Mouse (Mus musculus): ENCODE data around the gene A930033H14Rik. TPM values are rescaled to one million over a fixed set of nuclear protein-coding genes. Genes with fewer than 3 reads are reported as not detected.

The A930033H14Rik gene
- total RNA-seq, 1 experiment from 2014 or later, result not detected

DNA sequence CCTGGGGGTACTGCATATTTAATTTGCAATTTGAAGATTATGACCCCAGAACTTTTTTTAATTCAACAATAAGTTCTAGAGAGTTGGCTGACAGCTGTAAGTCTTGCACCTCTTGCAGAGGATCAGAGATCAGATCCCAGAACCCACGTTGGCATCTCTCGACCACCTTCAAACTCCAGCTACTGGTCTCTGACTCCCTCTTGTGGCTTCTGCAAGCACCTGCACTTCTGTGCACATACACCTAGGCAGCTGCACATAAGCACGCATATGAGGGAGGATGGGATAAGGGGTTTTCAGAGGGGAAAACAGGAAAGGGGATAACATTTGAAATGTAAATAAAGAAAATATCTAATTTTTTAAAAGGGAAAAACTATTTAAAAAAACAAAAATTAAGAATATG, 4.2 kb downstream of the A930033H14Rik start:
- ATAC-seq (replicated peaks; ENCODE audit: insufficient number of reproducible peaks, low FRiP score, low TSS enrichment, poor library complexity, severe bottlenecking), result no peak

DNA sequence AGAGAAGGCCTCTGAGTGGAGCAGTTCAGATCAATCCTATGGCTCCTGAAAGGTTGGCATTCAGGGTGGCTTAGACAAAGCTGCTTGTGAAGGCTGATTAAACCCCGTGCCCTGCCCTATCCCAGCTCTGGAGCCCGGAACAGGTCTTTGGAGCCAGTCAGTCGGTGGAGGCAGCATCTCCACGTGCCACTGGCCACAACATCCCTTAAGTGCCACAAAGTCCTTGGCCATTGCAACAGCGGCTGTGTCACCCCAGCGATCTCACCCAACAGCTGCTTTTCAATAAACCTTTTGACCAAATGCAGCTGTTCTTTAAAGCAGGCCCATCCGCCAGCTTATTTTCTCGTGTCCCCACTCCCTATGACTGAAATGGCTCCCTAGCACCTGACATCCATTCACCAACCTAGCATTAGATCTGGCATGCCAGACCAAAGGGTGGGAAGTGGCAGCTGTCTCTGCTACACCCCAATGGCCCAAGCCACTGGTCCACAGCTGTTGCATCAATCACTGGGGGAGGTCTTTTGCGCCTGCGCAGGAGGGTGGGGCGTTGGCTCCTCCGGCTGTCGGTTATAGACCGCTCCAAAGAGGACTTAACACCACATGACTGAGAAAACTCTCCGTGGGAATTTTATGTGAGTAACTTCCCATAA, 4.8 kb downstream of the A930033H14Rik start:
- no peak for ATAC-seq (replicated peaks; ENCODE audit: insufficient number of reproducible peaks, low FRiP score, low TSS enrichment, poor library complexity, severe bottlenecking)

DNA sequence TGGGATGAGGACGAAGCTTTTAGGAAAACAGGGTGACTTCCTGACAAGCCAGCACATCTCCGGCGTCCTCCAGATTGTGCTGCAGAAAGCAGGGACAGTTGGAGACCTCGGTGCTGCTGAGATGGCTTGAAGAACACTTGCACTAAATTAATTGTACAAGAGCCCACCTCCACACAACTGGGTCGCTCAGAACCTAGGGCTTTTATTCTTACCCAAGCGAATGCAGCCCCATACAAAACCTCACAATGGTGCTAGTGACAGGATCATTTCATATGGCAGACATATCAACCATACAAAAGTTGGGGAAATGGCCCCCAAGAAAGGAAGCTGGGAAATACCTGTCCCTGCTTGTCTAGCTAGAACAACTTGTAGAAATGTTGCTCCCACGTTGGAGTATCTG, 5.4 kb downstream of the A930033H14Rik start:
- ATAC-seq (replicated peaks; ENCODE audit: insufficient number of reproducible peaks, low FRiP score, low TSS enrichment, poor library complexity, severe bottlenecking), result no peak

DNA sequence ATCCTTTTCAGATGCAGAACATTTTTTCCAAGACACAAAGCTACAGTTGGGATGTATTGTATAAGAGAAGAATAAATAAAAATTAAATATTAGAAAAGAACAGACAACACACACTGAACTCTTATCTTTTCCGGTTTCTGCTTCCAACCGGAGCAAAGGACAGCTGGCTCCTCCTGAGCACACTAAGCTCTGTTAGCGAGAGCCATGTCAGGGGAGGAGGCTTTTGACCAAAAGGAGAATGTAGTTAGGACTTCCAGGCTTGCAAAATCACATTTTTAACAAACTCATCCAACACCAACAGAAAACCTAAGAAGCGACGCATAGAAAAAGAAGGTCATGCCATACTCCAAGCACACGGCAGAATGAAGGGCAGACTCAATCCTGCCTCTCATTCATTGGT, 6.8 kb downstream of the A930033H14Rik start:
- ATAC-seq (replicated peaks; ENCODE audit: insufficient number of reproducible peaks, low FRiP score, low TSS enrichment, poor library complexity, severe bottlenecking), result no peak

DNA sequence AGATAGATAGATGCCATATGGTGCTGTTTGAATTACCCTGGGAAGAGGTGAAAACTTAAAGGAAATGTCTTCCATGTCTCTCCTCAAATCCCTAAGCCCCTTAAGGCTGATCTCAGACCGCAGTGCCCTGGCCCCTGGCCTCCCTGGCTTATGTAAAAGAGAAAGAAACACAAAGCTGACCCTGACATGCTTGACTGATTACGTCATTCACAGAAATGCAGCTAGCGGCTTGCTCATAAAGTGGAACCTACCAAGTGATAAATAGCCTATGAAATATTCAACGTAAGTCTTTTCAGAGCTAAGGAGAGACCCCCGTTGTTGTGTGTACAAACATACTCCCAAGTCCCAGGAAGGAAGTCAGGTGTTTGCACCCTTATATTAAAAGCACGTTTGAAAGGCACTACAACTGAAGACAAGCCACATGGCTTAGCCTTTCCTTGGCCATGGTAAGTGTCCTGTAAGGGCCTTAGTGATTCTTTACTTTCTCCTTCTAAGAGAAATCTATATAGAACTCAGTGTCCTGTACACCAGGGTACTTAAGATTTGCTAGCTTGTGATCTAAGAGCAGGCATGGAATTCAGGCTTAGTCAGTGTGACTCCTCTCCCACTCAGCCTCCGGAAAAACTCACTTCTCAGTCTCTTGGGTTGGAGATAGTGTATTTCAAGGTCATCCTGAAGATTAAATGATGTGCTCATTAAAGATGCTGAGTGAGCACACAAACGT, 8.1 kb downstream of the A930033H14Rik start:
- ATAC-seq (replicated peaks; ENCODE audit: insufficient number of reproducible peaks, low FRiP score, low TSS enrichment, poor library complexity, severe bottlenecking), result no peak

DNA sequence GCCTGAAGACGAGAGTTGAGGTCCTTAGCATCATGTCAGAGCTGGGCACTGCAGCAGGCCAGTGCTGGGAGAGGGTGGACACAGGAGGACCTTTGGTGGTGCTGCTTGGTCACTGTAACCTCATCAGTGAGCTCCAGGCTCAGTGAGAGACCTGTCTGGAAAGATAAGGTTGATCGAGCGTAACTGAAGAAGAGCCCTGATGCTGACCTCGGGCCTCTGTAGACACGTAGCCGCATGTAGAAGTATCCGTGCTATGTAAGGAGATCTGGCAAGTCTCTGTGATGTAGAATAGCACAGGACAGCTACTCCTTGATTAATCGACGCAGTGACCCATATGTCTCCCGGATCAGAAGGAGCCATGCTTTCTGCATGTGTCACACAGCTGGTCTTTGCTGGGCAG, 19.2 kb downstream of the A930033H14Rik start:
- ATAC-seq (replicated peaks; ENCODE audit: insufficient number of reproducible peaks, low FRiP score, low TSS enrichment, poor library complexity, severe bottlenecking), result no peak

DNA sequence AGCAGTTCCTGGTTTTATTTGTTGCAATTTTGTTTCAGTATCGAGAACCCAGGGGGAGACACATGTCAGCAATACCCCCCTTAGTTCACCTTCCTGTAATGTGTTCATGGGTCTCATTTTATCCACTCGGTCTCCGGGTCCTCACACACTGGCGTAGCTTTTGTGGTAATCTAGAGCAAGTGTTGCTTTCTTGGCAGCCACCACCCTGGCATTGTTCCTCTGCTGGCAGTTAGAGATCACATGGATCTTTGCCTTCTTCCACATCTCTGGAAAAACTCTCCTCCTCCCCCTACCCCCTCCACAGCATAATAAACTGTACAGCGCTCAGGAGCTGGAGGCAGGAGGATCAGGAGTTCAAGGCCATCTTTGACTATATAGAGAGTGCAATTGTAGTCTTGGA, 20.6 kb downstream of the A930033H14Rik start:
- ATAC-seq (replicated peaks; ENCODE audit: insufficient number of reproducible peaks, low FRiP score, low TSS enrichment, poor library complexity, severe bottlenecking), result no peak

DNA sequence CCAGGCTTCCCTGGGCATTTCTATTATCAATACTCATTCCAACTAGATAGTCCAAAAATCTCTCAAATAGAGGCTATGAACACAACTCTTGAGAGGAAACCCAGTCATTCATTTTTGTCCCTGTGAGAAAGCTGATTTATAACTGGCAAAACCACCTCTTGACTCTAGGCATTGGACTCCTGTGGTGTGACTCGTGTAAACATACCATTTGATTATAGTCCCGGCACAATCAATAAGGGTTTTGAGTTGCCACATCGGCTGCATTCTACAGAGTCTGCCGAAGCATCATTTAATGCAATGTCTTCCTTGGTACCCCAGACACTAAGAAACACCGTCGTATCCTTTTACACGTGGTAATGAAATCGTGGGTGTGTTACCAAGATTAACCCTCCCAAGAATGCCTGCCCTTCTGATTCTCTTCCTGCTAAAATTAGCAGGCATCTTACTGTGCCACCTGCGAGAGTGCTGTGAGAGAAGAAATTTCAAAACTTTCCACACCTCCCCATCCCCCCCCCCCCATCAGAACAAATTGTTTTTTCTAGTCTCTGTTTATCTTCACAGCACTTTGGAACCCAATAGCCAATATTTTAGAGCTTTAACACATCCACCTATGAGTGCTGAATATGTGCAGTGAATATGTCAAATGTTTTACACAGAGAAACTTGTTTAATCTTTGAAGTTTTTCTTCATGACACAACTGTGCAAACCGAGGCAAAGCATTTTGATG, 22.3 kb downstream of the A930033H14Rik start:
- ATAC-seq (replicated peaks; ENCODE audit: insufficient number of reproducible peaks, low FRiP score, low TSS enrichment, poor library complexity, severe bottlenecking), result no peak

DNA sequence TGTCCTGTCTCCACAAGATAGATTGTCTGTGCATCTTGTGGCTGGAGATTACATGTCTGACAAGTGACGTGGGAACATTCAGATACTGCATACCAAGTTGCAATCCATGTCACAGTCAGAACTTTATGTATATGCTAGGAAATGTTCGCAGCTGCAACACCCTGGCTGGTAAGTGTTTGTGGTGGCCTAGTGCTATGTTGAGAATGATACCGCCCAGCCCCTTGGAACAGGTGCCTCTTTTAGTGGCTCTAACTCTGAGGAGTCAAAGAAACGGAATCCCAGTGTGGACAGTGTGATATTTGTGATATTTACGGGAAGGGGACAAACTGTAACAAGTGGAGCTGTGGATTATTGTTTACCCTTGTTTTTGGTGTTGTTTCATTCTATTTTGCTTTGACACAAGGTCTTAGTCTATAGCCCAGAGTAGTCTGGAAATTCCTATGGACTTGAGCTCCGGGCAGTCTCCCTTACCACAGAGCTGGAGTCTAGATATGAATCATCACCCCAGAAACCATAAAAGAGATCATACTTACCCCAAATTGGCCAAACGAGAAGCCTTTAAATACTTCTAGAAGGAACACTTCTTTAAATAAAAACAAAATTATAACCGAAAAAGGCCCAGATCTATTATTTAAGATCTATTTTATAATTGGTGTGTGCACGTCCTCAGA, 25.0 kb downstream of the A930033H14Rik start:
- no peak for ATAC-seq (replicated peaks; ENCODE audit: insufficient number of reproducible peaks, low FRiP score, low TSS enrichment, poor library complexity, severe bottlenecking)

DNA sequence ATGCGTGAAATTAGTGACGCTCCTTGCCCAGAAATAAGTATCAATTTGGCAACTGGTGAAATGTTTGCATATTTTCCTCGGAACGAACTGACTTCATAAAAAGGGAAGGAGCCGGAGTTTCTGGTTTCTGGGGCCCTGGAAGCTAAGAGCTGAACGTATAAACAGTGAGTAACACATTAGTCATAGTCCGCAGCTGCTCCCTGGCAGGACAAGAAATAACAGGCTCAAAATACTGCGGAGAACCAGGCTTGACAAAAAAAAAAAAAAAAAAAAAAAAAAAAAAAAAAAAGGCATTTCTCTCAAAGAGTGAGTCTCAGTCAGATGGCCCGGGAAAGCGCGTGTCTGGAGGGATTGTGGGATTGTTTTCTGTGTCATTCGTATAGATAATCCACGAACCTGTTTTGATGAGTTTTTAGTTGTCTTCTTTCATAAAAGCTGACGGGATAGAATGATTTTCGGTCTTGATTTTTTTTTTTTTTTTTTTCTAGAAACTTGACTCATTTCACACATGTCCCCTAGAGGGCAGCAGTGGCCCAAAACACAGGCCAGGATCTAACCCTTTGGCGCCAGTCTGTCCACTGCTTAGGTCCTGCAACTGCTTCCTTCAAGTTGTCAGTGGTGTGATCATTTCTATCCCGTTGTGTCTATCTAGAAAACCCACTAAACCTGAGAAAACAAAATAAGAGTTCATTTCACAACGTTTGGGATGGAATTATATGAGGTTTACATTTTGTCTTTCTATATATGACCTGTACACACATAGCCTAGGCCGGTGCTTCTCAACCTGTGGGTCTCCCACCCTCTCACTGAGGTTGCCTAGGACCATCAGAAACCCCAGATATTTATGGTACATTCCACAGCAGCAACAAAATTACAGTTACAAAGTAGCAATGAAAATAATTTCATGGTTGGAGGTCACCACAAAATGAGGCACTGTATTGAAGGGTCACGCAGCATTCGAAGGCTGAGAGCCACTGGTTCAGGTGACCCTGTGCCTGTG, 26.7 kb downstream of the A930033H14Rik start:
- peak; percentile 60 for ATAC-seq (replicated peaks; ENCODE audit: insufficient number of reproducible peaks, low FRiP score, low TSS enrichment, poor library complexity, severe bottlenecking)

DNA sequence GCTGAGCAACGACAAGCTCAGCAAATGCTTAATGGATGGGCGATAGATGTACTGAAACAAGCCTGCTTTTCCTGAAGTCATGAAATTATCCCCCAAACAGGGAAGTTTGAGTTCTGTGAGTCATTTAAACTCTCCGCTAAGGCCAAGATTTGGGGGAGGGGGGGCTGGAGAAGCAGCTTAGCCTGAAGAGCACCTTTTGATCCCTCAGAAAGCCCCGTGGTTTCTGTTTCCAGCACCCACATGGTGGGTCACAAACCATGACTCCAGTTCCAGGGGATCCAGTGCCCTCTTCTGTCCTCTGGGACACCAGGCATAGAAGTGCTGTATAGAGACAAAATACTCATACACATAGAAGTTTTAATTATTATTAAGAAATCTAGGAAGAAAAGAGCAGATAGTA, 27.5 kb downstream of the A930033H14Rik start:
- ATAC-seq (replicated peaks; ENCODE audit: insufficient number of reproducible peaks, low FRiP score, low TSS enrichment, poor library complexity, severe bottlenecking), result no peak

DNA sequence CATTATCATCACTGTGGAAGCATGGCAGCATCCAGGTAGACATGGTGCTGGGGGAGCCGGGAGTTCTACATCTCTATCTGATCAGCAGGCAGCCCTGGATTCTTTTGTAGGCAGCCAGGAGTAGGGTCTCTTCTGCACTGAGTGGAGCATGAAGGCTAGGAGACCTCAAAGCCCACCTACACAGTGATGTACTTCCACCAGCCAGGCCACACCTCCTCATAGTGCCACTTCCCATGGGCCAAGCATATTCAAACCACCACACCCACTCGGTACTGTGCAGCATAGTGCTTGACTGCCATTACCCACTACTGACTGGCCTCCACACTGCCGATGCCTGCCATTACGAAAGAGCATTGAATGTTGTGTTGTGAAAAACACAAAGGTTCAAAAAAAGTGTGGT, 28.0 kb downstream of the A930033H14Rik start:
- no peak for ATAC-seq (replicated peaks; ENCODE audit: insufficient number of reproducible peaks, low FRiP score, low TSS enrichment, poor library complexity, severe bottlenecking)

DNA sequence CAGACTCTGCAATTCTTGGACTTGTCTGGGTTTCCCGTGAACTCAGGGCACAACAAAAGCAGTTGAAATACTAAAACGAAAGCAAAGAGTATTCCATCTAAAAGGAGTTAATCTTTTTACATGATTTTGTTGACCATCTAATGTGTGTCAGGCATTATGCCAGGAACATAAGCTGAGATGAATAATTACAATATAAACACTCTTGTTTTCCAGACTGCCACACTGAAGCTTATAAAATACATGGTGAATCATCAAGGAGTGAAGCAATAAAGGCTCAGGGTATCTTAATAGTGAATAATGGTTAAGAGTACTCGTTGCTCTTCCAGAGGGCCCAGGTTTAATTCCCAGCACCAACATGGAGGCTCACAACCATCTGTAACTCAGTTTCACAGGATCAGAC, 31.9 kb downstream of the A930033H14Rik start:
- ATAC-seq (replicated peaks; ENCODE audit: insufficient number of reproducible peaks, low FRiP score, low TSS enrichment, poor library complexity, severe bottlenecking), result no peak

DNA sequence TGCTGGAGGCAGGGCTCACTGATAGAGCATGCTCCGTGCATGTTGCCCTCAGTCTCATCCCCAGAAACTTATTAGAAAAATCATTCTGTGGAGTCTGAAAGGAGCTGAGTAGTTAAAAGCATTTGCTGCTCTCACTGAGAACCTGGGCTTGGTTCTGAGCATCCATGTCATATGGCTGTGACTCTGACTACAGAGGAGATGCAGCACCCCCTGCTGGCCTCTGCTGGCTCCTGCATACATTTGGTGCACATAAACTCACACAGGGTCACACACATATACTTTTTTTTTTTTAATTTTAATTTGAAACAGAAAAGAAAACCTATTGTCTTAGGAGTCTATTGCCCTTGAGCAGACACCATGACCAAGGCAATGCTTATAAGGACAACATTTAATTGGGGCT, 33.6 kb downstream of the A930033H14Rik start:
- ATAC-seq (replicated peaks; ENCODE audit: insufficient number of reproducible peaks, low FRiP score, low TSS enrichment, poor library complexity, severe bottlenecking), result no peak

DNA sequence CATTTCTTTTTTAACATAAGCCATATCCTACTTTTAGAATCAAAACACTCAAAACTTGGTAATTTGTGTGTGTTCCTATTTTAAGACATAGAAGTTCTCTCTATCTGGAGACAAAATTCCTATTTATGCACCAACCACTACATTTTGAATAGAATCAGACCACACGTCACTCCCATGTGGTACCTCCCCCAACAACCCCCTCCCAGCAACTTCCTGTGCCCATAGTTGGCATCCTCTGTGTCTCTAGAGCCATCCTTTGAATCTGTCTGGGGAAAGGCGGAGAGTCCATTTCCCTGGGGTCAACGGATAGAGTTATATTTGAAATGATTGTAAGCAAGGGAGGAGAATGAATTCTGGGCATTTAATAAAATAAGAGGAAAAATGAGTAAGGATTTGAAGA, 36.8 kb downstream of the A930033H14Rik start:
- ATAC-seq (replicated peaks; ENCODE audit: insufficient number of reproducible peaks, low FRiP score, low TSS enrichment, poor library complexity, severe bottlenecking), result no peak

DNA sequence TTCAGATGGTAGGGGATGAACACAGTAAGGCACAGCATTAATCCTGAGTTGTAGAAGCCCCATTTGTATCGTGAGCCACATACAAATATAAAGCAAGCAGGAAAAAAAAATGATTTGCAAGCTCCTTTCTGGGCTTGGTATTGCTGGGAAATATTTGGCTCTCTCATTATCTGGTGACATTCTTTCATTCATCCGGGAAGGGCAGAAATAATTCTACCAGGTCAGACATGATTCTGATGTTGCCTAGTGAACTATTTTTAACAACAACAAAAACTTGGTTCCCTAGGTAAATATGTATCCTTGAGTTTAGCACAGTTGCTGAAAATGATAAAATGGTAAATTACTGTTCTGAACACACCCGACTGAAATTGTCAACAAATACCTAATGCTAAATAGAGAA, 40.5 kb downstream of the A930033H14Rik start:
- no peak for ATAC-seq (replicated peaks; ENCODE audit: insufficient number of reproducible peaks, low FRiP score, low TSS enrichment, poor library complexity, severe bottlenecking)

DNA sequence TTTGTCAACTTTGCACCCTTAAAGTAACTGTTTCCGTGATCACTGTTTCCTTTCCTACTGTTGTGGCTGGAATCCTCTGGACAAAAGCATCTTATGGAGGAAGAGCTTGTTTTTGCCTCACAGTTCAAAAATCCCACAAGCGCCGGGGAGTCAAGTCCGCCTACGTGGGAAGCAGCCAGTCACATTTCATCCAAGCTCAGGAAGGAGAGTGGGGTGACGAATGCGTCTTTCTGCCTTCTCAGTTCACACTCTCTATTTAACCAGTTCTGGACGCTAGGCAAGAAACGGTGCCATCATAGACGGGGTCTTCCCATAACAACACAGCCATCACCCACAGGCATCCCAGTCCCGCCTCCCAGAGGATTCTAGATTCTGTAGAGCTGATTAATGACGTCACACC, 46.4 kb downstream of the A930033H14Rik start:
- ATAC-seq (replicated peaks; ENCODE audit: insufficient number of reproducible peaks, low FRiP score, low TSS enrichment, poor library complexity, severe bottlenecking), result no peak

DNA sequence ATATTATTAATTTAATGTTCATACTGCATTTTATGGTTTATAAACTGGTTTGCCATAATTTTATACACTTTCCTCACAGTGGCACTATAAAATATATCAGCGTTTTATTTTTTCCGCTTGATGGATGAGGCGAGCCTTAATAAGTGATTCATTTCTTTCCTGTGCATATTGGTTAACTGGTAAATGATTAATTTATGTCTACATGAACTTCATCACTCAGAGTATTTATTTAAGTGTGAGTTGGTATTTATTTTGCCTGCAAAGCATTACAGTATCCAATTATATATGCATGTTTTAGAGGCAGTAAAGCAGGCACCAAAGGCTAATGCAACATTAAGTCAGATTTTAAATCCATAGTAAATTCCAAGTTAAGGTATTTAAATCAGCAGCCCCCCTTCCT, 47.1 kb downstream of the A930033H14Rik start:
- no peak for ATAC-seq (replicated peaks; ENCODE audit: insufficient number of reproducible peaks, low FRiP score, low TSS enrichment, poor library complexity, severe bottlenecking)

All from monocyte, adult 5-6 weeks (primary cell).